Mouse (Mus musculus) liver, embryonic 13.5 days (tissue): ENCODE results near the gene R3hdm4. TPM values are rescaled to one million over a fixed set of nuclear protein-coding genes. Genes with fewer than 3 reads are reported as not detected.

Experiments used
- ATAC-seq: fragments of 200-750 bp; cut with Nextera tagmentation; 2 replicates; pipeline ENCODE4 v1.8.0; 2017; ENCODE audit warnings: low read depth, mild to moderate bottlenecking, moderate number of reproducible peaks, moderate library complexity
- DNase-seq: peaks from one replicate; pipeline ENCODE4 v3.0.0; 2022
- H3K27ac ChIP-seq: fragments of 300-500 bp; sonication (generic); 2 replicates; pipeline ENCODE4 v1.5.1; 2015; ENCODE audit warnings: moderate library complexity, mild to moderate bottlenecking, inconsistent platforms
- H3K27me3 ChIP-seq: fragments of 300-500 bp; sonication (generic); 2 replicates; pipeline ENCODE4 v1.6.1; 2015; ENCODE audit warnings: mild to moderate bottlenecking, inconsistent platforms
- H3K36me3 ChIP-seq: fragments of 300-500 bp; sonication (generic); 2 replicates; pipeline ENCODE4 v1.6.1; 2015; ENCODE audit warnings: mild to moderate bottlenecking, inconsistent platforms
- H3K4me1 ChIP-seq: fragments of 300-500 bp; sonication (generic); replicated peaks from 2 replicates; pipeline ENCODE4 v1.6.1; 2015; ENCODE audit warnings: inconsistent platforms
- H3K4me2 ChIP-seq: fragments of 300-500 bp; sonication (generic); 2 replicates; pipeline ENCODE4 v1.6.1; 2015; ENCODE audit warnings: inconsistent platforms, mild to moderate bottlenecking, moderate library complexity
- H3K4me3 ChIP-seq: fragments of 300-500 bp; sonication (generic); replicated peaks from 2 replicates; pipeline ENCODE4 v1.5.1; 2015; ENCODE audit warnings: mild to moderate bottlenecking, inconsistent platforms
- H3K9ac ChIP-seq: fragments of 300-500 bp; sonication (generic); 2 replicates; pipeline ENCODE4 v1.6.1; 2015; ENCODE audit warnings: mild to moderate bottlenecking, inconsistent platforms
- H3K9me3 ChIP-seq: fragments of 300-500 bp; sonication (generic); replicated peaks from 2 replicates; pipeline ENCODE4 v1.6.1; 2016; ENCODE audit warnings: inconsistent platforms
- WGBS: fragments of 180-500 bp; shearing (Covaris S2); methylation state at CpG from one replicate; pipeline ENCODE4 v1.1.7; 2015; ENCODE audit not compliant: insufficient replicate concordance; 5-methylcytosine and 5-hydroxymethylcytosine counted together
- polyA plus RNA-seq: library from polyadenylated mRNA; unstranded; fragments of >200 nt; fragmentation: Nextera tagmentation; extraction: Ambion mirVana; gene quantifications from 2 replicates; pipeline ENCODE4 v1.2.1, GENCODE M21; 2015

The R3hdm4 gene
- polyA plus RNA-seq, 1 experiment from 2014 or later: 63.0 TPM

DNA sequence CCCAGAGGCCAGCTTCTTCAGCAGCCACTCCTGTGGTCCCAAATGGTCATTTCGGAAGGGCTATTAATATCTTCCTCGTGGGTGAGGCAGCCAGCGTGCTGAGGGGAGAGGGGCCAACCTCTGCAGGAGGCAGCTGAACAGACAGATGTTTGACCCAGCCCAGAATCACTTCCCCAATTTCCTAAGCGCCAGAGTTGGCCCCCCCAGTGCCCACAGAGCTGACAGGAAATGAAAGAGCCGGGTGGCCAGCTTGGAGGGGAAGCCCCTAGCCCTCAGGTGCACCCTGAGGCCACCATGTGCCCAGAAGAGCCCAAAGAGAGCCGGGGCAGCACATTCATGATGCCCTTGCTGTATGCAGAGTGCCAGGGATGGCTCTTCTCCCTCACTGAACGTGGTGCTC, 19.7 kb upstream of the R3hdm4 start:
- ATAC-seq (no peak), DNase-seq (no peak)
- H3K9ac ChIP-seq: no peak overlapping the region
- no peaks in the 10 kb centered on the region for H3K9me3 ChIP-seq
- peaks cover 20% of the 10 kb centered on the region for H3K36me3 ChIP-seq
- no peak overlapping the region for H3K4me3 ChIP-seq
- H3K27me3 ChIP-seq: no peaks in the 10 kb centered on the region
- 28% methylated on average over 7 of the region's 7 CpGs for WGBS
- H3K4me2 ChIP-seq: no peak overlapping the region
- H3K4me1 ChIP-seq: peaks cover 99% of the 10 kb centered on the region
- no peak overlapping the region for H3K27ac ChIP-seq

DNA sequence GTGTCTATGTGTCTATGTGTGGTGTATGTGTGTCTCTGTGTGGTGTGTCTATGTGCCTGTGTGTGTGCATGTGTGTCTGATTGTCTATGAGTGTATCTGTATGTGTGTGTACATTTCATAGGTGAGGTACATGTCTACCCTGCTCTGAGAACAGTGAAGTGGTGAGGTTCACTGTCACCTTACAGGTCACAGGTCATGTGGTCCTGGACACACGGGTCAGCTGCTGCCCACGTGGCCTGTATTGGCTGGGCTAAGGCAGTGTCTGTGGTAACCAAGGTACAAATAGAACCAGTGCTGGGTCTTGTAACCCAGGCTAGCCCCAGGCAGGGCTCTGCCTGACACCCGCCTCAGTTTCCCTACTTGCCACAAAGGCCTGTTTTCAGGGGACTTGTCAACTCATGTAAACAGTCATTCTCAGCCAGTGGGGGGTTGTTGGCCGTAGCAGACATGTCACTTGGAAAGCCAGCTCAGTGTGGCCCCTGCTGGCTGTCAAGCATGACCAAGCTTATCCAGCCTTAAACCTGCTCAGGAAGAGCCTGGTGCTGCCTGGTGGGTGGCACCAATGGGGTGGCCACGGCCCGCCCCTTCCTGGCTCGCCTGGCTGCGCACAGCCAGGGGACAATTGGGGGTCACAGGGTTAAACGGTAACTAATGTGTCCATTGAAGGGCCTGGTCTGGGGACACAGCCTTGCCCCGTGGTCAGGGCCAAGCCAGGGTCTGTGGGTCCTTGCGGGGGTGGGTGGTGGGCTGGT, 16.9 kb upstream of the R3hdm4 start:
- Histone ChIP-seq H3K27ac (peak overlapping the region; percentile 75), H3K4me1 (peaks cover 98% of the 10 kb centered on the region), H3K4me2 (peak overlapping the region; percentile 6; the same call in 1 of the 2 replicates), H3K9ac (no peak overlapping the region), H3K36me3 (peaks cover 45% of the 10 kb centered on the region), H3K27me3 (no peaks in the 10 kb centered on the region), H3K9me3 (no peaks in the 10 kb centered on the region), H3K4me3 (no peak overlapping the region)
- ATAC-seq: peak; percentile 47
- DNase-seq: no peak
- WGBS: 68% methylated on average over 11 of the region's 11 CpGs

DNA sequence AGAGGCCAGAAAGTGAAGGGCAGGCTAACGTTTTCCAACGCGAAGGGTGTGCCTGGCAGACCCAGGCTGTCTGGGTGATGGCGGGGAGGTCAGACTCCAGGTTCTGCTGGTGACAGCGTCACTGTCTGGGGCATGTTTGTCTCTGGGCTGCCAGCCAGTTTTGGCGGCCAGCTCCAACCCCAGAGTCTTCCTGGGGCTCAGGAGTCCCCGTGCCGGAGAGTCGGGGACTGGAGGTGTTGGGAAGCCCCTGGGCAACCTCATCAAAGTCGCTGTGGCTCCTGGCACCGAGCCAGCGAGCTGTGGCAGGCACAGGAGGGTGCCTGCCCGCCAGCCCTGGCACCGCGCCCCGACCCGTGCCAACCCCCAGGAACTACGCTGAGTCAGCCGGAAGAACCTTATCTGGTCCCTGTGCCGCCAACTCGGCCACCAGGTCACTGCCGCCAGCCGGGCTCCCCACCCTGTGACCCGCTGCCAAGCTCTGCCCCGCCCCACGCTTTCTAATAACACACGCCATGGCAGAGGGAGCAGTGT, 16.0 kb upstream of the R3hdm4 start:
- H3K9me3 ChIP-seq: no peaks in the 10 kb centered on the region
- 61% methylated on average over 27 of the region's 27 CpGs for WGBS
- peak overlapping the region; percentile 19; the same call in 1 of the 2 replicates for H3K4me2 ChIP-seq
- H3K4me3 ChIP-seq: no peak overlapping the region
- H3K27me3 ChIP-seq: no peaks in the 10 kb centered on the region
- H3K4me1 ChIP-seq: peaks cover 98% of the 10 kb centered on the region
- peaks cover 54% of the 10 kb centered on the region for H3K36me3 ChIP-seq
- H3K27ac ChIP-seq: peak overlapping the region; percentile 75
- 0 out of 2 replicates have a peak, but pooled peaks have one; percentile 7 for ATAC-seq
- H3K9ac ChIP-seq: peak overlapping the region; percentile 13; the same call in 1 of the 2 replicates
- DNase-seq: no peak

DNA sequence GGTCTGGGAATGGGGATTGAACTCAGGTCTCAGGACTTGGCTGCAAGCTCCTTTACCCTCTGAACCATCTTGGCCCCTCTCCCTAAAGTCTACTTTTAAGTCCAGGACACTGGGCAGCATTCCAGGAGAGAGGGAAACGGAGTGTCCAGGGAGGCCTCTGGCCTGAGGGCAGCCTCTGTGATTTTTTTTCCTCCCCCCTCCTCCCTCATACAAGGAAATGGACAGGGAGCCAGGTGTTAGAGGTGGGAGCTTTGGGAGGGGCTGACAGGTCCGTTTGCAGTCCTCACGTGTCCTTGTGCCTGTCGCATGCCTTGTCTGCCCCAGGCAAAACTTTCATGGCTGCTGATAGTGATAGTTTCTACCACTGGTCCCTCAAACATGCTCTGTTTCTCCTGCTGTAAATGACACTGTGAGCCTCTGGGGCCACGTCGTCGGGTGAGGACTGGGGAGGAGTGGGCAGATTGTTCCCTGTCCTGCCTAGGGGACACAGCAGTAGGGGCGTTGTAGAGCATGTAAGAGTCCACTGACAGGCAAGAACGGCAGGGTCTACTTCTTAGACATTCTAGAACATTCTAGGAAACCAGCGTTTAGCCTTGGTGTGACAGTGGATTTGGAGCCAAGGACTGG, 15.4 kb upstream of the R3hdm4 start:
- peaks cover 99% of the 10 kb centered on the region for H3K4me1 ChIP-seq
- H3K36me3 ChIP-seq: peaks cover 57% of the 10 kb centered on the region
- H3K27ac ChIP-seq: peak overlapping the region; percentile 75
- ATAC-seq (no peak), DNase-seq (no peak)
- no peak overlapping the region for H3K4me3 ChIP-seq
- 61% methylated on average over 10 of the region's 10 CpGs for WGBS
- H3K9me3 ChIP-seq: no peaks in the 10 kb centered on the region
- H3K9ac ChIP-seq: no peak overlapping the region
- H3K4me2 ChIP-seq: peak overlapping the region; percentile 19; the same call in 1 of the 2 replicates
- no peaks in the 10 kb centered on the region for H3K27me3 ChIP-seq

DNA sequence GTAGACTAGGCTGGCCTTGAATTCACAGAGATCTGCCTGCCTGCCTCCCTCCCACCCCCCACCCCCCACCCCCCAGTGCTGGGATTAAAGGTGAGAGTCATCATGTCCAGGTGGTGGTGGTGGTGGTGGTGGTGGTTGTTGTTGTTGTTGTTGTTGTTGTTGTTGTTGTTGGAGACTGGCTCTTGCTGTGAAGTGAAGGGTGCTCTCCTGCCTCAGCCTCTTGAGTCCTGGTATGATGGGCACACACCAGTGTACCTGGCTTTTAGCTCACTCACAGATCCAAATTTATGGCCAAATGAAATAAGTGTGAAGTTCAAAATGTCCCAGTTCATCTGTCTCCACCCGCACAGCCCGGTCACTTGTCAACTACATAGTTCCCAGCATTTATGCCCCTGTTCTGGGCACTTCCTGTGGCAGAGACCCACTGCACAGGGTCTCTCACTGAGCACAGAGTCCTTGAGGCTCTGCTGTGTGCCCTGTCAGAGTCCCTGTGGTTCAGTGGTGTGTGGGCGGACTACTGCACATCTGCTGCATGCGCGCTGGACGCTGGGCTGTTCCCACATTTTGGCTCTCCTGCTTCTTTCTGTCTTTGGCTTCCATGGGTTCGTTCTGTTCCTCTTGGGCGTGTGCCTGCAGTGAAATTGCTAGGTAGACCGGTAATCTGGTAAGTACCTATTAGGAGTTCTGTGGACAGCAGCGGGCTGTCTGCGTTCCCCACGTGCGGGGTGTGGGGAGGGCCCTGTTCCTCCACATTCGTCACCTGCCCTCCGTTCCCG, 14.0 kb upstream of the R3hdm4 start:
- Histone ChIP-seq H3K36me3 (peaks cover 65% of the 10 kb centered on the region), H3K27me3 (no peaks in the 10 kb centered on the region)
- no peak for ATAC-seq

DNA sequence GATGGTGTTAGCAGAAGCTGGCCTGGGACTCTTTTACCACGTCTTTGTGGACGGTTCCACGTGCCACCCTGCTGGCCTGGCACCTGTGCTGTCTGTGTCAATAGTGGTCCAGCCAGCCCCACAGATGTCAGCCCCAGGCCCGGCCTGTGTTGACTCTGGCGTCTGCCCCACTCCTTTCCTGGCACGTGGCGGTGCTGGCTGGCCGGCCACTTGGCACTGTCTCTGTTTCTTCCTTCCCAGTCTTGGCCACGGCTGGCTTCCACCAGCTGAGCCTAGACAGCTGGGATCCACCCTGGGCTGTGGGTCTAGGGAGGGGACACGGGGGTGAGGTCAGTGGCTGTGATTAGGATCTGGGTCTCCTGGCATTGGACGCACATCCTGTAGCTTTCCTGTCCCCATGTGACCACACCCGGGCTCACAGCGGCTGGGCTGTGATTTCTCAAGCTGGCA, 13.3 kb upstream of the R3hdm4 start:
- Histone ChIP-seq H3K4me2 (no peak overlapping the region), H3K27ac (peak overlapping the region; percentile 10; the same call in 1 of the 2 replicates), H3K27me3 (no peaks in the 10 kb centered on the region), H3K4me3 (no peak overlapping the region), H3K9ac (no peak overlapping the region), H3K4me1 (peaks cover 98% of the 10 kb centered on the region), H3K36me3 (peaks cover 59% of the 10 kb centered on the region), H3K9me3 (no peaks in the 10 kb centered on the region)
- ATAC-seq (no peak), DNase-seq (no peak)
- WGBS: 58% methylated on average over 13 of the region's 13 CpGs

More for the DNA sequence above, 14.0 kb upstream of the R3hdm4 start:
- H3K4me2 ChIP-seq: no peak overlapping the region
- no peaks in the 10 kb centered on the region for H3K9me3 ChIP-seq
- DNase-seq: no peak
- 84% methylated on average over 16 of the region's 16 CpGs for WGBS
- H3K27ac ChIP-seq: peak overlapping the region; percentile 10; the same call in 1 of the 2 replicates
- no peak overlapping the region for H3K4me3 ChIP-seq
- peaks cover 98% of the 10 kb centered on the region for H3K4me1 ChIP-seq
- H3K9ac ChIP-seq: no peak overlapping the region

DNA sequence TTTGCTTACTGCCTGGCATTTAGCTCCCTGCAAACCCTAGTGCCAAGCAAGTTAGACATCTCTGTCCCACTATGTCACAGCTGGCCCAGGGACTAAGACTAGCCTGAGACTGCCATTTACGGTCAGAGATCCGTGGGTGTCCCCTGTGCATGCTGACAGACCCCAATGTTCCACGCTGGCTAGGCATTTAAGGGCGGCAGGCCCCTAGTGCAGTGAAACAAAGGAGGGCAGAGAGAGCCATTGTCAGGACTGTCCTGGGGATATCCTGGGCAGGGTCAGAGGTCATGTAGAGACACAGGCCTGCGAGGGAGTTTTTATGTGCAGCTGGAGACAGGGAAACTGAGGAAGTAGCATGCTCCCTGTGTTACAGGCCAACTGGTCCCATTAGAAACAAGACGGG, 12.9 kb upstream of the R3hdm4 start:
- ATAC-seq (no peak), DNase-seq (no peak)
- Histone ChIP-seq H3K9ac (no peak overlapping the region), H3K4me3 (no peak overlapping the region), H3K4me2 (0 out of 2 replicates have a peak overlapping the region, but pooled peaks have one; percentile 2), H3K9me3 (no peaks in the 10 kb centered on the region), H3K36me3 (peaks cover 59% of the 10 kb centered on the region), H3K4me1 (peaks cover 98% of the 10 kb centered on the region), H3K27ac (peak overlapping the region; percentile 10; the same call in 1 of the 2 replicates), H3K27me3 (no peaks in the 10 kb centered on the region)
- 80% methylated on average over 6 of the region's 6 CpGs for WGBS

DNA sequence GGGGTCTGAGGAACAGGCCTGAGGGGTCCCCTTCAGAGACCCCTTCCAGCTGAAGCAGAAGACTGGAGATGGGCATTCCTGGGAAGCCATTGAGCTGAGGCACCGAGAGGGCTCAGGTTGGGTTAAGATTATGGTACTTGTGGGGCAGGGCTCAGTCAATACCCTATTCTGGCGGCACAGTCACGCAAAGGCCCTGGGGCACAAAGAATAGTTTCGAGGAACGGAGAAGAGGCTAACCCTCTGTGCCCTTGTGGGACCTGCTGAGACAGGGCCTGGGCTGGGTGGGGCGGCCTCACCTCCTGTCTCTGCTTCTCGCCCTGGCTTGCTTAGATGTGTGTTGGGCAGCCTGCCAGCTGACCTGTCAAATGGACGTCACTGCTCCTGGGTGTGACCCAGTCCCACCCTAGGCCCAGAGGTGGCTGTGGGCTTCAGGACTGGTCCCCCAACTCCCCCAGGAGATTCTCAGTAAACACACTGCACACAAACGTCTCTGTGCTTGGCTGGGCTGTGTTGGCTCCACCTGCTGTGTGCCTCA, 12.2 kb upstream of the R3hdm4 start:
- H3K4me2 ChIP-seq: 0 out of 2 replicates have a peak overlapping the region, but pooled peaks have one; percentile 2

DNA sequence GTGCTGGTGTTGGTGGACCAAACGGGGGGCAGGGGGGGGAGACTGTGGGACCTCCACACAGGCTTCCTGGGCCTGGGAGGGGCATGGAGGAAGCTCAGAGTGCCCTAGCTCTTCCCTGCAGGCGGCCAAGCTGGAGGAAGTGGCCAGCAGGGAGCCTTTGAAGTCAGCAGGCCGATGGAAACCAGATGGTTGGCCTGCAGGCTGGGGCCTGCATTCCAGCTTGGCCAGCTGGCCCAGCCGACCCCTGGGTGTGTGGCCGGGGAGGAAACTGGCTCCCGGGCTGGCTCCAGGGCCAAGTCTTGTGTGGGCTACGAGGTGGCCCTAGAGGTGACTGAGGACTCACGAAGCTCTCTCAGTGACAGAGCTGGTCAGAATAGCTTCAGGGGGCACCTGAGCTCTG, 11.7 kb upstream of the R3hdm4 start:
- Histone ChIP-seq H3K4me3 (no peak overlapping the region), H3K27me3 (no peaks in the 10 kb centered on the region), H3K27ac (peak overlapping the region; percentile 39; the same call in 1 of the 2 replicates), H3K9ac (no peak overlapping the region), H3K4me2 (0 out of 2 replicates have a peak overlapping the region, but pooled peaks have one; percentile 8), H3K4me1 (peaks cover 96% of the 10 kb centered on the region), H3K36me3 (peaks cover 52% of the 10 kb centered on the region), H3K9me3 (no peaks in the 10 kb centered on the region)
- 69% methylated on average over 8 of the region's 8 CpGs for WGBS
- ATAC-seq (no peak), DNase-seq (no peak)

More for the DNA sequence above, 12.2 kb upstream of the R3hdm4 start:
- H3K4me1 ChIP-seq: peaks cover 96% of the 10 kb centered on the region
- H3K27me3 ChIP-seq: no peaks in the 10 kb centered on the region
- H3K4me3 ChIP-seq: no peak overlapping the region
- ATAC-seq: no peak
- no peak overlapping the region for H3K9ac ChIP-seq
- H3K9me3 ChIP-seq: no peaks in the 10 kb centered on the region
- DNase-seq: no peak
- peaks cover 56% of the 10 kb centered on the region for H3K36me3 ChIP-seq
- H3K27ac ChIP-seq: no peak overlapping the region
- 68% methylated on average over 9 of the region's 9 CpGs for WGBS

DNA sequence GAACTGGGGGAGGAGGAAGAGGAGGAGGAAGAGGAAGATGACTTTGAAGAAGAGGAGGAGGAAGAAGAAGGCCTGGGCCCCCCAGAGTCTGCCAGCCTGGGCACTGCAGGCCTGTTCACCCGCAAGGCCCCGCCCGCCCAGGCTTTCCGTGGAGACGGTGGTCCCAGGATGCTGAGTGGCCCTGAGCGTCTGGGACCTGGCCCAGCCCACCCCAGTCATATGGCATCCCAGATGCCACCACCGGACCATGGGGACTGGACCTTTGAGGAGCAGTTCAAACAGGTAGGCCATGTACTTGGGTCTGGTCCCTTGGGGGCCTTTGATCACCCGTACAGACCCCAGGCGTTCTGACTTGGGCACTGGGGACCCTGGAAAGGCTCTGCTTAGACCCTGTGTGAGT, 10.8 kb upstream of the R3hdm4 start:
- H3K4me1 ChIP-seq: peaks cover 95% of the 10 kb centered on the region
- no peak overlapping the region for H3K4me3 ChIP-seq
- H3K4me2 ChIP-seq: no peak overlapping the region
- H3K27me3 ChIP-seq: no peaks in the 10 kb centered on the region
- no peak for DNase-seq
- no peak overlapping the region for H3K27ac ChIP-seq
- no peaks in the 10 kb centered on the region for H3K9me3 ChIP-seq
- 57% methylated on average over 9 of the region's 9 CpGs for WGBS
- H3K36me3 ChIP-seq: peaks cover 52% of the 10 kb centered on the region
- ATAC-seq: no peak
- no peak overlapping the region for H3K9ac ChIP-seq
